Mouse (Mus musculus): ENCODE measurements around the gene Hist1h2bn.

DNA sequence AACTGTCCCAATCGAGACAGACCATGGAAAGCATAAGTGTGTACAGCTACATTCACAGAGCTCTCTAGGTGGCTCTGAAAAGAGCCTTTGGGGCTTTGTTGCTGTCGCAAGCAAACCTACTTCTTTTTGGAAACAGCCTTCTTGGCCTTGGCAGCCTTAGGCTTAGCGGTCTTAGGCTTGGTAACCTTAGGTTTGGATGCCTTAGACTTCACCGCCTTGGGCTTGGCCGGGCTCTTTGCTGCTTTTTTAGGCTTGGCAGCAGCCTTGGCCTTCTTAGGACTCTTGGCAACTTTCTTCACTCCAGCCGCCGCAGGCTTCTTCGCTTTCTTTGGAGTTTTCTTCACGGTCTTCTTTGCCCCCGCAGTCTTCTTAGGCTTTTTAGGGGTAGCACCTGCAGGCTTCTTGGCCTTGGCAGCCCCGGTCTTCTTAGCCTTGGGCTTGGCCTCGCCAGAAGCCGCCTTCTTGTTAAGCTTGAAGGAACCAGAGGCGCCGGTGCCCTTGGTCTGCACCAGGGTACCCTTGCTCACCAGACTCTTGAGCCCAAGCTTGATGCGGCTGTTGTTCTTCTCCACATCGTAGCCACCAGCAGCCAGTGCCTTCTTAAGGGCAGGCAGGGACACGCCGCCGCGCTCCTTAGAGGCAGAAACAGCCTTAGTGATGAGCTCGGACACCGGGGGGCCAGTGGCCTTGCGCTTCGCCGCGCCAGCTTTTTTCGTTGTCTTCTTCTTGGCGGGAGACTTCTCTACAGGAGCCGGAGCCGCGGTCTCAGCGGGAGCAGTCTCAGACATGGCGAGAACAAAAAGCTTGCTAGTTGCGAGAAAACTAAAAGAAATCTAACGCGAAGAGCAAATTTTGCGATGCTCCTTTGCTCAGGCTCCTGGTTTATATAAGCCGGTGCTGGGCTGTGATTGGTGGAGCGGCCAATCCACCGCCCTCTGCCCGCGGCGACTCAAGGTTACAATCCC, 26.1 kb downstream of the Hist1h2bn start, which contains the start of gene Hist1h1b:
- TF ChIP-seq CTCF (IDR thresholded peaks at IDR 0.05; ENCODE audit: control insufficient read depth, insufficient read depth, insufficient replicate concordance, low read depth, low read length) = no peak
- TF ChIP-seq POLR2A (IDR thresholded peaks at IDR 0.05; ENCODE audit: control insufficient read depth, low read depth, low read length) = no peak

Data from testis, adult 2 months (tissue).